Mouse (Mus musculus): Measurements from ENCODE around the gene P3h3. TPM values are rescaled to one million over a fixed set of nuclear protein-coding genes. Genes with fewer than 3 reads are reported as not detected.

Gene P3h3
- polyA plus RNA-seq, 1 experiment, result 1.1 TPM

DNA sequence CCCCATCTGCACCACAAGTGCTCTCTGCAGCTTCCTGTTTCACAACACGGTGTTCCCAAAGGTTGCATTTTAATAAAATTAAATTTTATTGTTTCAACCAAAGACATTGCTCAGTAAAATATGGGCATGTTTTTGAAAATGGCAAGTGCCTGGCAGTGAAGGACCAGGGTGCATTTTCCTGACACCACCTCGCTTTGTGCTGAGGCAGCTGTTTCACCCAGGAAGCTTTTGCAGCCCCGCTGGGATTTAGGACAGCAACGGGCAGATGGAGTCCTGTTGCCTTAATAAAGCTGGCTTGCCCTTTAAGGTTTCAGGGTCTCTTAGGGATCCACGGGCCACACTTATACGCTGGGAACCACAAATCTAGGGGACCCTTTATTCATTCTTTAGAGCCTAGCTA lies 33.4 kb upstream of the P3h3 start:
- peaks cover 25% of the 10 kb centered on the region for H3K27me3 ChIP-seq (ENCODE audit: control insufficient read depth, insufficient read depth, insufficient read length)
- H3K79me2 ChIP-seq (ENCODE audit: control insufficient read depth, insufficient read depth), result no peaks in the 10 kb centered on the region
- TF ChIP-seq USF1 (IDR thresholded peaks at IDR 0.05; ENCODE audit: low read depth) (no peak), TCF12 (IDR thresholded peaks at IDR 0.05; ENCODE audit: insufficient read depth, poor library complexity, severe bottlenecking) (no peak), TCF3 (IDR thresholded peaks at IDR 0.05; ENCODE audit: insufficient read length, low read depth) (no peak), CEBPB (IDR thresholded peaks at IDR 0.05; ENCODE audit: insufficient read depth, poor library complexity, severe bottlenecking) (no peak), MYOD1 (IDR thresholded peaks at IDR 0.05; ENCODE audit: control insufficient read depth in 1 of 3, insufficient read length in 2 of 3, low read depth in 2 of 3) (no peak), POLR2A (IDR thresholded peaks at IDR 0.05; ENCODE audit: insufficient read length, low read depth) (no peak), MAX (IDR thresholded peaks at IDR 0.05; ENCODE audit: low read depth) (no peak), REST (IDR thresholded peaks at IDR 0.05; ENCODE audit: insufficient read depth, insufficient read length) (no peak), POLR2AphosphoS2 (IDR thresholded peaks at IDR 0.05; ENCODE audit: insufficient read length, low read depth) (no peak), MYOG (IDR thresholded peaks at IDR 0.05; ENCODE audit: control insufficient read depth in 1 of 3, insufficient read depth in 1 of 3, insufficient read length in 2 of 3, low read depth in 2 of 3) (no peak), E2F4 (IDR thresholded peaks at IDR 0.05; ENCODE audit: insufficient read depth) (no peak), SRF (IDR thresholded peaks at IDR 0.05; ENCODE audit: control insufficient read depth, insufficient read length, low read depth) (no peak)
- H3K4me2 ChIP-seq (ENCODE audit: low read depth), result no peak overlapping the region
- no peaks in the 10 kb centered on the region for H3K36me3 ChIP-seq (ENCODE audit: control insufficient read depth, insufficient read depth)
- no peak overlapping the region for H3K4me3 ChIP-seq
- no peak overlapping the region for H3ac ChIP-seq (ENCODE audit: control insufficient read depth, insufficient read length)

DNA sequence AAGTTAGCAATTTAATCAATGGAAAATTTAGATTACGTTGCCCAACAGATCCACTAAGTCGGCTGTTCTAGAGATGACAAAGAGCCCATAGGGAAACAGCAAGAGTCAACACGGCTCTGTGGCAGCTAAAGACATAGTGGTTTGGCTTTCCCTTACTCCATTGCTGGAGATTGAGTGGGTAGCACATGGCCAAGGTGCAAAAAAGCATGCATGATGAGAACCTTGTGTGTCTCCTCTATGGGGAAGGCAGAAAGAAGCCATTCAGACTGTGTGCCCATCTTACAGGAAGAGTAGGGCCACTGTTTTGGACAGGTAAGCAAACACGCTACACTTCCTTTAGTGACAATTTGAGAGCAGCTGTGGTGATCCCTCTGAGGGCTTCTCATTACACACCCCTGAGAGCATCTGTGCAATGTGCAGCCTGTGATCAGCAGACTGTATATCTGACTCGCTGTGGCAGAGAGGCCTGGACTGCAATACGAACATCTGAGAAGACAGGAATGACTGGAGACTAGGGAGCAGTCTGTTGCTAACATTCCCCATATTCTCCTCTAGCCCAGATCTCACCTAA lies 31.1 kb upstream of the P3h3 start:
- Histone ChIP-seq H3K36me3 (ENCODE audit: control insufficient read depth, insufficient read depth) (no peaks in the 10 kb centered on the region), H3ac (ENCODE audit: control insufficient read depth, insufficient read length) (no peak overlapping the region), H3K4me2 (ENCODE audit: low read depth) (no peak overlapping the region), H3K27me3 (ENCODE audit: control insufficient read depth, insufficient read depth, insufficient read length) (peaks cover 25% of the 10 kb centered on the region), H3K79me2 (ENCODE audit: control insufficient read depth, insufficient read depth) (no peaks in the 10 kb centered on the region), H3K4me3 (no peak overlapping the region)
- no peak for TF ChIP-seq REST (IDR thresholded peaks at IDR 0.05; ENCODE audit: insufficient read depth, insufficient read length)
- no peak for TF ChIP-seq E2F4 (IDR thresholded peaks at IDR 0.05; ENCODE audit: insufficient read depth)
- TF ChIP-seq CEBPB (IDR thresholded peaks at IDR 0.05; ENCODE audit: insufficient read depth, poor library complexity, severe bottlenecking), result no peak
- TF ChIP-seq USF1 (IDR thresholded peaks at IDR 0.05; ENCODE audit: low read depth), result no peak
- TF ChIP-seq POLR2A (IDR thresholded peaks at IDR 0.05; ENCODE audit: insufficient read length, low read depth), result no peak
- TF ChIP-seq MYOG (IDR thresholded peaks at IDR 0.05; ENCODE audit: control insufficient read depth in 1 of 3, insufficient read depth in 1 of 3, insufficient read length in 2 of 3, low read depth in 2 of 3), result no peak
- no peak for TF ChIP-seq SRF (IDR thresholded peaks at IDR 0.05; ENCODE audit: control insufficient read depth, insufficient read length, low read depth)
- no peak for TF ChIP-seq TCF12 (IDR thresholded peaks at IDR 0.05; ENCODE audit: insufficient read depth, poor library complexity, severe bottlenecking)
- TF ChIP-seq POLR2AphosphoS2 (IDR thresholded peaks at IDR 0.05; ENCODE audit: insufficient read length, low read depth), result no peak
- no peak for TF ChIP-seq TCF3 (IDR thresholded peaks at IDR 0.05; ENCODE audit: insufficient read length, low read depth)
- TF ChIP-seq MYOD1 (IDR thresholded peaks at IDR 0.05; ENCODE audit: control insufficient read depth in 1 of 3, insufficient read length in 2 of 3, low read depth in 2 of 3), result no peak
- TF ChIP-seq MAX (IDR thresholded peaks at IDR 0.05; ENCODE audit: low read depth), result no peak

DNA sequence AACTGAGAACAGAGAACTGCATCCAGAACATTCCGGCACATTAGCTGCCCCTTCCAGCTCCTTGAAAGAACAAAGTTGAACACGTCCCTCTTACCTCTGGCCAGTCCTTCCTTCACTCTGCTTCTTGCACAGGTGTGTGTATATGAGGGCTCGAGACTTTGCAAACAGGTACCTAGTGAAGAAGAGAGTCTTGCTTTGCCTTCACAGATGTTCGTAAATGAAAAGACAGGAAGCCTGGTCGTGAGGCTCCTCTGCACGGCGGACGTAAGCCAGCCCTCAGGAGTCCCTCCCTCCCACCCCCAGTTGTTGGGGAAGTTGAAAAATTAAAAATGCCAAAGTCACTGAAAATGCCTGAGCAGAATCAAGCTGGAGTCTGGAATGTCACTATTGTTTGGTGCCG lies 30.4 kb upstream of the P3h3 start, which contains the start of gene Cd4:
TSS of gene Cd4 (minus strand) at position 236 of the 400 bp plus-strand sequence.
- no peaks in the 10 kb centered on the region for H3K36me3 ChIP-seq (ENCODE audit: control insufficient read depth, insufficient read depth)
- peaks cover 24% of the 10 kb centered on the region for H3K27me3 ChIP-seq (ENCODE audit: control insufficient read depth, insufficient read depth, insufficient read length)
- no peak within 1 kb of the TSS for H3K4me3 ChIP-seq
- H3K79me2 ChIP-seq (ENCODE audit: control insufficient read depth, insufficient read depth), result no peaks in the 10 kb centered on the region
- no peak for TF ChIP-seq TCF3 (IDR thresholded peaks at IDR 0.05; ENCODE audit: insufficient read length, low read depth)
- no peak for TF ChIP-seq POLR2AphosphoS2 (IDR thresholded peaks at IDR 0.05; ENCODE audit: insufficient read length, low read depth)
- TF ChIP-seq USF1 (IDR thresholded peaks at IDR 0.05; ENCODE audit: low read depth), result no peak
- TF ChIP-seq MYOG (IDR thresholded peaks at IDR 0.05; ENCODE audit: control insufficient read depth in 1 of 3, insufficient read depth in 1 of 3, insufficient read length in 2 of 3, low read depth in 2 of 3), result no peak
- no peak for TF ChIP-seq REST (IDR thresholded peaks at IDR 0.05; ENCODE audit: insufficient read depth, insufficient read length)
- no peak within 1 kb of the TSS for H3K4me2 ChIP-seq (ENCODE audit: low read depth)
- no peak within 1 kb of the TSS for H3ac ChIP-seq (ENCODE audit: control insufficient read depth, insufficient read length)

DNA sequence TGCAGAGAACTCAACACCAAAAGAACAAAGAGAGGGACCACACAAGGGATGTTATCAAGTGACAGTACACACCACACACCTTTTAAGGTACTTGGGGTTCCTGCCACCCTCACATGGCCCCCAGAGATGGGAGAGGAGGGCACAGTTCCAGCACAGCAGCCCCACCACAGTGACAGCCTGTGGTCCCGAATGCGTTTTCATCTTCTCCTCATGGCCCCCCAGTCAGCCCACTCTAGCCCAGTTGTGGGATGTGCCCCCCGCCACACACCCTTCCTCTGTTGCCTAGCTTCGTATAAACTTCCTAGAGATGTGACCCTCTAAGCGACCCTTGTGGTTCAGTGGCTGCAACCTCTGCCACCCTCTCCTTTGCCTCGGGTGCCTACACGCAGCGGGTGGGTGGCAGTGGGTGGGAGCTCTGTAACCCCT lies 28.4 kb upstream of the P3h3 start:
- H3K36me3 ChIP-seq (ENCODE audit: control insufficient read depth, insufficient read depth), result no peaks in the 10 kb centered on the region
- TF ChIP-seq POLR2A (IDR thresholded peaks at IDR 0.05; ENCODE audit: insufficient read length, low read depth), result no peak
- no peak for TF ChIP-seq SRF (IDR thresholded peaks at IDR 0.05; ENCODE audit: control insufficient read depth, insufficient read length, low read depth)
- no peak for TF ChIP-seq MYOG (IDR thresholded peaks at IDR 0.05; ENCODE audit: control insufficient read depth in 1 of 3, insufficient read depth in 1 of 3, insufficient read length in 2 of 3, low read depth in 2 of 3)
- TF ChIP-seq MAX (IDR thresholded peaks at IDR 0.05; ENCODE audit: low read depth), result no peak
- TF ChIP-seq USF1 (IDR thresholded peaks at IDR 0.05; ENCODE audit: low read depth), result no peak
- TF ChIP-seq REST (IDR thresholded peaks at IDR 0.05; ENCODE audit: insufficient read depth, insufficient read length), result no peak
- no peak for TF ChIP-seq E2F4 (IDR thresholded peaks at IDR 0.05; ENCODE audit: insufficient read depth)
- TF ChIP-seq TCF3 (IDR thresholded peaks at IDR 0.05; ENCODE audit: insufficient read length, low read depth), result no peak
- TF ChIP-seq CEBPB (IDR thresholded peaks at IDR 0.05; ENCODE audit: insufficient read depth, poor library complexity, severe bottlenecking), result no peak
- peaks cover 15% of the 10 kb centered on the region for H3K27me3 ChIP-seq (ENCODE audit: control insufficient read depth, insufficient read depth, insufficient read length)
- H3ac ChIP-seq (ENCODE audit: control insufficient read depth, insufficient read length), result no peak overlapping the region
- no peak overlapping the region for H3K4me2 ChIP-seq (ENCODE audit: low read depth)
- H3K4me3 ChIP-seq, result no peak overlapping the region
- H3K79me2 ChIP-seq (ENCODE audit: control insufficient read depth, insufficient read depth), result no peaks in the 10 kb centered on the region

Data from myocyte (in vitro differentiated cells).